Mouse (Mus musculus): ENCODE measurements at regions not wholly inside any gene's neighbourhood (a gene's known extent, or its start where the extent isn't known, plus 50 kb on each side); places are given as distances from the start of the nearest gene placed in this dataset.

DNA sequence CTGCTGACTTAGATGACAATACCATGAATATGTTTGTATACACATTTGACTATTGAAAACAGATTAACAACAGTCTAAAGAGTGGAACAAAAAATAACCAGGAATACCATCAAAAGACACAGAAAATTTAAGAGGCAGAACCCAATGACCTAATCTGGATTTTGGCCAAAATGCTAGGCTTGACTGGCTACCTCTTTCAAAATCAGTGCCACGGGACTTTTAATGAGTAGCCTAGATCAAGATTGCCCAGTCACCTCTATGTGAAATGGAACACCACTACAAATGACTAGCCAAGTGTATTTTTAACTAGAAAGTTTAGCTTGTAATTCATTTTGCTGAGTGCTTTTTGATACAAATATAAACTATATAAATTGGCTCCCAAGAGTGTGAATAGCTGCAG is 286.0 kb upstream of the N6amt1 start:
- WGBS = 80% methylated on average over 1 of the region's 1 CpGs
- Histone ChIP-seq H3K27me3 (no peaks in the 10 kb centered on the region), H3K27ac (no peak overlapping the region), H3K36me3 (no peaks in the 10 kb centered on the region), H3K4me3 (no peak overlapping the region), H3K9me3 (replicated peaks) (no peaks in the 10 kb centered on the region), H3K4me2 (no peak overlapping the region), H3K4me1 (replicated peaks) (no peaks in the 10 kb centered on the region), H3K9ac (no peak overlapping the region)
- no peak for ATAC-seq (replicated peaks; ENCODE audit: insufficient number of reproducible peaks, insufficient read depth, low FRiP score, low read depth)

DNA sequence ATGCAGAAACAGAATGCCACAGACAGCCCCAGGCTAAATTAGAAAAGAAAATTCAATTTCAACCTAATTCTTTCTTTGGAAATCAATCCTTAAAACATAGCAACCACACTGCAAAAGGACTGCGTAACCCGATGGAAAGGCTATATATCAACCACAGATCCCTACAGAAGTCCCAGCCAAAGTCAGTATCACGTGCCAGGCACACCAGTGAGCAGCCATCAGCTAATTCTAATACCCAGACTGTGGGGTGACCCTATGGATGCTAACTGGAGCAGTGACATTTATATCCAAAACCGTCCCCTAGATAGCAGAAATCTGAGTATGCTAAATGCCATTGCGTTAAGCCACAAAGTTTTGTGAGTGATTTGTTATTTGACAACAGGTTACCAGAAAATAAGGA is 286.5 kb upstream of the N6amt1 start:
- Histone ChIP-seq H3K4me3 (no peak overlapping the region), H3K9me3 (replicated peaks) (no peaks in the 10 kb centered on the region), H3K4me1 (replicated peaks) (no peaks in the 10 kb centered on the region), H3K36me3 (no peaks in the 10 kb centered on the region), H3K27me3 (no peaks in the 10 kb centered on the region), H3K27ac (no peak overlapping the region), H3K4me2 (no peak overlapping the region), H3K9ac (no peak overlapping the region)
- WGBS = 84% methylated on average over 5 of the region's 5 CpGs
- ATAC-seq (replicated peaks; ENCODE audit: insufficient number of reproducible peaks, insufficient read depth, low FRiP score, low read depth) = no peak

DNA sequence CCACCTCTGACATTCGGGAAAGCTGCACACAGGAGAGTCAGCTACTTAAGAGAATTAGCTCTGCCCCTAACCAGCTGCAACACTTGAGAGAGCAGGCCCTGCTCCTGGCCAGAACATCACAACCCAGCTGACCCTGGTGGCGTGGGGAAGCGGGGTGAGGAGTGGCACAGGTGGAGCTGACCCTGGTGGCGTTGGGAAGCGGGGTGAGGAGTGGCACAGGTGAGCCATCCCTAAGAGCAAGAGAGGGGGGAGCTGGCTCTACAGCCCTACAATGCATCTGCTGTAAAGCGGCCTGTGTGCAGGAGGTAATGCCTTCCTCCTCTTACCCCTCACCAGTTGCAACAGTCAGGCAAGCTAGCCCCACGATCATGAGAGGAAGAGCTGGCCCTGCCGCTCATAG is 293.5 kb upstream of the N6amt1 start:
- Histone ChIP-seq H3K36me3 (no peaks in the 10 kb centered on the region), H3K4me1 (replicated peaks) (no peaks in the 10 kb centered on the region), H3K9me3 (replicated peaks) (no peaks in the 10 kb centered on the region), H3K27ac (no peak overlapping the region), H3K4me3 (no peak overlapping the region), H3K27me3 (no peaks in the 10 kb centered on the region), H3K9ac (no peak overlapping the region), H3K4me2 (no peak overlapping the region)
- WGBS = 87% methylated on average over 8 of the region's 8 CpGs
- no peak for ATAC-seq (replicated peaks; ENCODE audit: insufficient number of reproducible peaks, insufficient read depth, low FRiP score, low read depth)

DNA sequence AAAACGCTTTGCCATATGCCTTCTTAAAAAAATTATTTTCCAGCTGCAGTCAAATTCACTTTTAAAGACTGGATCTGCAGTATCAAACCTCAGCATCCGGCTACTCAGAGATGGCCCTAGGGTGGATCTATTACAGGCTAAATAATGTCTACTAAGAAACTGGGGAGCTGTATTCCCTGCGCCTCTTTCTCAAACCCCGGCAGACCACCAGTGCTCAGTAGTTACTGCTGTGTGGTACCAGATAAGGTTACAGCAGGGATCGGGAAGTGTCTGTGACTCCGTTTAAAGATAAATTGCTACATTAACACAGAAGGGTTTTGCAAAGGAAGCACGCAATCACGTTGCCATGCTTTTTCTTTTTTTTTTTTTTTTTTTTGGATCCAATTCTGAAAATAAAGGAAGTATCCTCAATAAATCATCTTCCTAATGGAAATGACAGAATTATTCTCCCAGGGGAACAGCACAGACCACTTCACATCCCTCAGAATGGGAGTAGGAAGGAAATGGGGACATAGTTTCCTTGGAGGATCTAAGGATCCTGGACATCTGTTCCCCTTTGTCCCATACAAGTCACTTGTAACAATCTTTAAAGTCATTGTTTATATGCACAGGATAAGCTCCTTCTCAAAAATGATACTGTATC is 304.1 kb upstream of the N6amt1 start:
- Histone ChIP-seq H3K36me3 (no peaks in the 10 kb centered on the region), H3K4me1 (replicated peaks) (no peaks in the 10 kb centered on the region), H3K9me3 (replicated peaks) (no peaks in the 10 kb centered on the region), H3K4me3 (no peak overlapping the region), H3K27ac (peak overlapping the region; percentile 27; the same call in 1 of the 2 replicates), H3K4me2 (no peak overlapping the region), H3K9ac (no peak overlapping the region), H3K27me3 (no peaks in the 10 kb centered on the region)
- 47% methylated on average over 8 of the region's 8 CpGs for WGBS
- ATAC-seq (replicated peaks; ENCODE audit: insufficient number of reproducible peaks, insufficient read depth, low FRiP score, low read depth) = no peak

DNA sequence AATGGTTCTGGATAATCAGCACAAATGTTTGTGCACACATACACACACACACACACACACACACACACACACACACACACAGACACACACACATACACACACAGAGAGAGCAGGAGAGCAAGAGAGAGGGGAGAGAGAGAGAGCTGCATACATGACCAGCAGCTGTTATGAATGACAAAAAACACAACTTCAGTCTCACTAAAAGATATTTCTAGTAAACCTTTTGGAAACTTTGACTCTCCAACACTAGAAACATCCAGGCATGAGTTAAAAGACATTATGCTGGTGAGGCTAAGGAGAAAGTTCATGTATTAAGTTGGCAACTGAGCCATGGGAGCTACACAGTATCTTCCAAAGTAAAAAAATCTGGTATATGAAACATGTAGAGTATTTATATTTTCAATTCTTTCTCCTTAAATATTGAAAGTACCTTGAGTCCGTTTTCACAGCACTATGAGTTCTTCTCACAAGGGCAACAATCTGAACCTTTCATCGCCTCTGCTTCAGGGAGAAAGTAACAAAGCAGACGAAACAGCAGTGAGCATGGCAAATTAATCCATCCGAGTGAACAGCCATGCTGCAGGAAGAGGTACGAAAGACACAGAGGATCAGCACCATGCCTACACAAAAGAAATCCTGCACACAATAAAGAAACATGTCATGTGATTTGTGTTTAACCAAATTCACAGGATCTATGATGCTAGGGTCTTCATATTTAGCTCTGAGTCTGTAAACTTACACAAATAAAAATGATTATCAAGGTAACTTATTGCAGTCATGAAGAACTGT is 309.0 kb upstream of the N6amt1 start:
- Histone ChIP-seq H3K4me3 (no peak overlapping the region), H3K27ac (no peak overlapping the region), H3K36me3 (no peaks in the 10 kb centered on the region), H3K9ac (no peak overlapping the region), H3K27me3 (no peaks in the 10 kb centered on the region), H3K9me3 (replicated peaks) (no peaks in the 10 kb centered on the region), H3K4me2 (no peak overlapping the region), H3K4me1 (replicated peaks) (no peaks in the 10 kb centered on the region)
- ATAC-seq (replicated peaks; ENCODE audit: insufficient number of reproducible peaks, insufficient read depth, low FRiP score, low read depth) = no peak
- WGBS = 70% methylated on average over 5 of the region's 5 CpGs

DNA sequence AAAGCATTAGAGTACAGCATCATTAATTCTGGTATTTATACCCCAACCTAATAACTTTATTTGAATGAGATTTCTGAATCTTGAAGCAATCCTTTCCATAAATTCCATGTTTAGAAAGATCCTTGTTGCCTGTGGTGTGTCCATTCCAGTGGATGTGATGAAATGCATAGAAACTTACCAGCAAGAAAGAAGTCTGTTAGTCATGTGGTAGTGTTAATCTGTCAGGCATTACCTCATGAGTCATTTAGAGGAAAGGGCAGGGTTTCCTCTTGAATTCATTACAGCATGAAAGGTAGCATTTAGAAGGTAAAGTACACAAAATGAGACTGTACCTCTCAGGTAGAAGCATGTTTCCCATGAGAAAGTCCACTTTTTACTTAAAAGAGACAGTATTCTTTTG is 310.3 kb upstream of the N6amt1 start:
- Histone ChIP-seq H3K4me2 (no peak overlapping the region), H3K4me1 (replicated peaks) (no peaks in the 10 kb centered on the region), H3K9me3 (replicated peaks) (no peaks in the 10 kb centered on the region), H3K36me3 (no peaks in the 10 kb centered on the region), H3K4me3 (no peak overlapping the region), H3K27ac (no peak overlapping the region), H3K9ac (no peak overlapping the region), H3K27me3 (no peaks in the 10 kb centered on the region)
- no peak for ATAC-seq (replicated peaks; ENCODE audit: insufficient number of reproducible peaks, insufficient read depth, low FRiP score, low read depth)

DNA sequence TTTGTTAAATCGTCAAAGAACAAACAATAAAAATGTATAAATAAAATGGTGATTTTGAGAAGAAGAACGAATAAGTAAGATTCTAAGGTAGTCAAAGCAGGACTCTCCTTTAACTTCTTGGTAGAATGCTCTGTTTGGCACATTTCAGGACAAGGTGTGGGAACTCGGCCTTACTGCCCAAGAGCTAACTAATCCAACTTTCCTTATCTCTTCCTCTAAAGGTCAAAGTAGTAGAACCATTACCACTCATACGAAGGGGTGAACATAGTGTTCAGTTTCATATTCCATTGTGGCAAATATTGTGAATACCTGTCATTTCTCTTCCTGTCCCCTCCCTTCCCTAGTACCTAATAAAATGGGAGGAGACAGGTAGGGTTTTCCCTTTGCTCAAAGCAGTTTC is 313.6 kb upstream of the N6amt1 start:
- Histone ChIP-seq H3K9me3 (replicated peaks) (no peaks in the 10 kb centered on the region), H3K4me2 (no peak overlapping the region), H3K4me1 (replicated peaks) (no peaks in the 10 kb centered on the region), H3K27ac (no peak overlapping the region), H3K4me3 (no peak overlapping the region), H3K27me3 (no peaks in the 10 kb centered on the region), H3K36me3 (no peaks in the 10 kb centered on the region), H3K9ac (no peak overlapping the region)
- ATAC-seq (replicated peaks; ENCODE audit: insufficient number of reproducible peaks, insufficient read depth, low FRiP score, low read depth) = no peak
- 70% methylated on average over 4 of the region's 4 CpGs for WGBS

DNA sequence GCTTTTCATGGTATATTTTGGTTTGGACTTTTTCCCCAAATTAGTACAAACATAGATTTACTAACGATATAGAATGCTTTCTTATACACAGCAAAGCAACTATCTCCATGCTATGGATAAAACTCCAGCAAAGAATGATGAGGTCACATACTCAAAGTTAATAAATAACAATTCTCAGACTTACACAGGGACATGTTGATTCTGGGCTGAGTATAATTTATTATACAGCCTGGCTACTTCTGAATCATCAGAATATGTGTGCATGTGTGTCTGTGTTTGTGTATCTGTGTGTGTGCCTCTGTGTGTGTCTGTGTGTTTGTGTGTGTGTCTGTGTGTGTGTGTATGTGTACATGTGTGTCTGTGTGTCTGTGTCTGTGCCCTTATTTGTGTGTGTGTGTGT is 314.1 kb upstream of the N6amt1 start:
- 82% methylated on average over 1 of the region's 1 CpGs for WGBS
- no peaks in the 10 kb centered on the region for H3K9me3 ChIP-seq (replicated peaks)
- no peak overlapping the region for H3K27ac ChIP-seq
- H3K36me3 ChIP-seq = no peaks in the 10 kb centered on the region
- H3K9ac ChIP-seq = no peak overlapping the region
- no peak overlapping the region for H3K4me2 ChIP-seq
- no peak overlapping the region for H3K4me3 ChIP-seq
- H3K4me1 ChIP-seq (replicated peaks) = no peaks in the 10 kb centered on the region
- ATAC-seq (replicated peaks; ENCODE audit: insufficient number of reproducible peaks, insufficient read depth, low FRiP score, low read depth) = no peak
- H3K27me3 ChIP-seq = no peaks in the 10 kb centered on the region

DNA sequence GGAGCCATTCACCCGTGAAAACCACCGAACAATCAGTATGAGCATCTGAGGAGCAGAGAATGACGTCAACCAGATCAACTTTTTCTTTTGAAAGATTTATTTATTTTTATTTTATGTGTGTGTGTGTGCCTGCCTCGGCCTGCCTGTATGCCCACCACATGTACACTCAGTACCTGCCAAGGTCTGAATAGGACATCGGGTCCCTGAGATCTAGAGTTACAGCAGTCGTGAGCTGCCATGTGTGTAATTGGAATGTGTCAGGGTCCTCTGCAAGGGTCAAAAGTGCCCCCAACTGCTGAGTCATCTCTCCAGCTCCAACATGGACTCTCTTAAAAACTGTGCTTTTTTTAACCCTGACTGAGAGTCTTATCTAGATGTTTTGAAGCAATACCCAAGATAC is 316.9 kb upstream of the N6amt1 start:
- no peak for ATAC-seq (replicated peaks; ENCODE audit: insufficient number of reproducible peaks, insufficient read depth, low FRiP score, low read depth)
- Histone ChIP-seq H3K9ac (no peak overlapping the region), H3K36me3 (no peaks in the 10 kb centered on the region), H3K27me3 (no peaks in the 10 kb centered on the region), H3K4me1 (replicated peaks) (no peaks in the 10 kb centered on the region), H3K4me3 (no peak overlapping the region), H3K4me2 (no peak overlapping the region), H3K9me3 (replicated peaks) (no peaks in the 10 kb centered on the region), H3K27ac (no peak overlapping the region)
- 72% methylated on average over 6 of the region's 6 CpGs for WGBS

DNA sequence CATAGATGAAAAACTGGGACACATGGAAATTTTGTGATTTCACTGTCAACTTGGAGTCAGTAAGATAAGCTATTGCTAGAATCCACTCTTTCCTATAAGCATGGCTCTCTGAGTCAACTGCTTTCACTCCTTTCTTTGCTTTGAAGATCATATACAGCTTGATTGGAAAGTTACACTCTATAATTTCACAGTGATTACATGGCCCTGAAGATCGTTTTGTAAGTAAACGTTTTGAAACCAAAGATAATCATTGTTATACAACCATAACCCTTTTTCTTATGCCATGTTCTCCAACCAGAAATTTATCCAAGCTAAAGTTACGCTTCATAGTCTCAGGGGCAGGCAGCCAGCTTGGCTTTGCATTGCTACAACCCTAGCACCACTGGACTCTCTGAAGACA is 322.1 kb upstream of the N6amt1 start:
- Histone ChIP-seq H3K9ac (no peak overlapping the region), H3K9me3 (replicated peaks) (no peaks in the 10 kb centered on the region), H3K36me3 (no peaks in the 10 kb centered on the region), H3K27ac (no peak overlapping the region), H3K4me2 (no peak overlapping the region), H3K4me3 (no peak overlapping the region), H3K27me3 (no peaks in the 10 kb centered on the region), H3K4me1 (replicated peaks) (no peaks in the 10 kb centered on the region)
- ATAC-seq (replicated peaks; ENCODE audit: insufficient number of reproducible peaks, insufficient read depth, low FRiP score, low read depth) = no peak
- WGBS = 68% methylated on average over 3 of the region's 3 CpGs

DNA sequence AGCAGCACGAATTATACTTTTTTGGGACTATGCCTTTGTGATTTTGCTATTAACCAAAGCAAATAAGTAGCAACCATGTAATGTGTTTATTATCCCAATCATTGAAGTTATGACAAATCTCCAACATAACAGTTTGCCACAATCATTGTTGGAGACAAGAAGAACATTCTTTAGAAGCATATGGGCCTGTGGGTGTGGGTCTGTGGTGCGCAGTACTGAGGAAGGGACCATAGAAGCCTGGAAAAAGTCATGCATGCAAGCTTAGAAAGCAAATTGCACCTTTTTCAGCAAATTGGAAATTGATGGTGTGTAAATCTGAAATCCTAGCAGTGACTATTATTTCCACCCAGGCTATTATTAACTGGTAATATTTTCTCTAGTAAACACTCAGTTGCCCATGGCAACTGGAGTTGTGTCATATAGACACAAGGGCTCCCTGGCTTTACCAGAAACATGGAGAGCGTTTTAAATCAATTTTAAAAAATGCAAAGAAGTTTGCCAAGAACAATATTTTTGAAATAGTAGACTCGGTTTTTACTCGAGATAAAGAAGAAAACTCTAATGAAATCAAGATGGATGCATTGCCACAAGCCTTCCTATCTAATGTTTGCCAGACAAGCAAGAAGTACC is 325.4 kb upstream of the N6amt1 start:
- 62% methylated on average over 5 of the region's 5 CpGs for WGBS
- no peak for ATAC-seq (replicated peaks; ENCODE audit: insufficient number of reproducible peaks, insufficient read depth, low FRiP score, low read depth)

DNA sequence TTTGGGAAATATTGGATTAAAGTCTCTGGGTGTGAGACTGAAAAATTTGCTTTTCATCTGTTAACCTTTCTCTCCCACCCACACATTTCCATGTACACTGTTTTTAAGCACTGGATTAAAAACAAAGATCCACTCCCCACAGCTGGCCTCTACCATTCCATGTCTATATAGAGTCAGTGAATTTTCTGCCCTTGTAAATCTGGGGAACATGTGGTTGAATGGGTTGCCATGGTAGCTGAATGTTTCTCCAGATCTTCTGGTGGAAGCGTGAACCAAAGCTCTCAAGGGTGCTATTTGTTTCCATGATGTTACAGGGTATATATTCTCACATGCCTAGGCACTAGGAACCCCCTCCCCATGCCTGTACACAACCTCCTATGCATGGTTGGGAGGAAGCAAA is 326.4 kb upstream of the N6amt1 start:
- WGBS = 73% methylated on average over 1 of the region's 1 CpGs
- Histone ChIP-seq H3K4me2 (no peak overlapping the region), H3K36me3 (no peaks in the 10 kb centered on the region), H3K4me1 (replicated peaks) (no peaks in the 10 kb centered on the region), H3K4me3 (no peak overlapping the region), H3K9me3 (replicated peaks) (no peaks in the 10 kb centered on the region), H3K9ac (no peak overlapping the region), H3K27ac (no peak overlapping the region), H3K27me3 (no peaks in the 10 kb centered on the region)
- ATAC-seq (replicated peaks; ENCODE audit: insufficient number of reproducible peaks, insufficient read depth, low FRiP score, low read depth) = no peak

More for the DNA sequence above, 325.4 kb upstream of the N6amt1 start:
- no peak overlapping the region for H3K4me2 ChIP-seq
- no peak overlapping the region for H3K9ac ChIP-seq
- H3K4me1 ChIP-seq (replicated peaks) = no peaks in the 10 kb centered on the region
- H3K9me3 ChIP-seq (replicated peaks) = no peaks in the 10 kb centered on the region
- no peaks in the 10 kb centered on the region for H3K27me3 ChIP-seq
- no peak overlapping the region for H3K27ac ChIP-seq
- no peaks in the 10 kb centered on the region for H3K36me3 ChIP-seq
- H3K4me3 ChIP-seq = no peak overlapping the region

Measured in heart, embryonic 15.5 days (tissue).